Mouse (Mus musculus) layer of hippocampus, postnatal 14 days (tissue): ENCODE measurements around the gene Slc17a1. TPM values are rescaled to one million over a fixed set of nuclear protein-coding genes. Genes with fewer than 3 reads are reported as not detected.
A peak's percentile ranks its signal among the peaks of the same experiment; 100 is the strongest.

Experiments
- DNase-seq, 2 experiments: peaks; one replicate each; pipeline ENCODE4 v3.0.0; 2021 to 2022; ENCODE audit warnings: low spot score in 2 of 2, mixed read lengths in 1 of 2
- total RNA-seq, 2 experiments: library from RNA; stranded (reverse); gene quantifications; 2 replicates each; pipeline ENCODE4 v1.2.3; 2021

Slc17a1 gene
- total RNA-seq, 2 experiments from 2014 or later = not detected

GRCm38 (mm10) chr13:23887026-23887725 lies 19.6 kb downstream of the Slc17a1 start:
- DNase-seq = no peak

GRCm38 (mm10) chr13:23889011-23889605 lies 21.6 kb downstream of the Slc17a1 start:
- no peak for DNase-seq

GRCm38 (mm10) chr13:23892592-23893268 lies 25.2 kb downstream of the Slc17a1 start:
- DNase-seq = no peak

GRCm38 (mm10) chr13:23893269-23893593 lies 25.7 kb downstream of the Slc17a1 start:
- peak in 1 of 2 experiments; percentile 7 for DNase-seq

GRCm38 (mm10) chr13:23898242-23898641 lies 30.7 kb downstream of the Slc17a1 start:
- no peak for DNase-seq

GRCm38 (mm10) chr13:23906906-23907305 lies 39.4 kb downstream of the Slc17a1 start:
- no peak for DNase-seq

- no peak for DNase-seq
These were observed 42.6 kb downstream of the Slc17a1 start for GRCm38 (mm10) chr13:23910121-23910520.

- DNase-seq = no peak
These were observed 43.8 kb downstream of the Slc17a1 start for GRCm38 (mm10) chr13:23911335-23911734.

GRCm38 (mm10) chr13:23913791-23914306 lies 46.3 kb downstream of the Slc17a1 start:
- no peak for DNase-seq

- no peak for DNase-seq
These were observed 47.0 kb downstream of the Slc17a1 start, which contains the start of gene Slc17a4 for GRCm38 (mm10) chr13:23914376-23915167. Slc17a4 (minus strand) TSS chr13:23915009.

GRCm38 (mm10) chr13:23916132-23916531 lies 48.6 kb downstream of the Slc17a1 start:
- no peak for DNase-seq

- DNase-seq = no peak
These were observed 50.1 kb downstream of the Slc17a1 start for GRCm38 (mm10) chr13:23917674-23918073.

GRCm38 (mm10) chr13:23925792-23926191 lies 58.2 kb downstream of the Slc17a1 start:
- no peak for DNase-seq

GRCm38 (mm10) chr13:23928637-23929036 lies 61.1 kb downstream of the Slc17a1 start:
- no peak for DNase-seq

- no peak for DNase-seq
These were observed 62.9 kb downstream of the Slc17a1 start for GRCm38 (mm10) chr13:23930461-23930860.

- no peak for DNase-seq
These were observed 63.4 kb downstream of the Slc17a1 start for GRCm38 (mm10) chr13:23930904-23931303.

- no peak for DNase-seq
These were observed 66.1 kb downstream of the Slc17a1 start, which contains the start of gene Hist1h2ba for GRCm38 (mm10) chr13:23933421-23934210. Hist1h2ba (minus strand) TSS chr13:23934156.

GRCm38 (mm10) chr13:23934211-23934520 lies 66.6 kb downstream of the Slc17a1 start, which contains the start of gene Hist1h2aa:
Hist1h2aa (plus strand) TSS chr13:23934462.
- DNase-seq = no peak

- peak; percentile 15 to 26 for DNase-seq
These were observed 71.1 kb downstream of the Slc17a1 start for GRCm38 (mm10) chr13:23938699-23939098.

- no peak for DNase-seq
These were observed 72.7 kb downstream of the Slc17a1 start for GRCm38 (mm10) chr13:23940291-23940690.
